Mouse (Mus musculus): ENCODE measurements around the gene Clec10a.
A peak's percentile ranks its signal among the peaks of the same experiment; 100 is the strongest.

- TF ChIP-seq POLR2A (IDR thresholded peaks at IDR 0.05; ENCODE audit: control insufficient read depth, low read depth, low read length): no peak
- peak; percentile 75; the same call in 1 of the 2 replicates for TF ChIP-seq CTCF (IDR thresholded peaks at IDR 0.05; ENCODE audit: control insufficient read depth, insufficient read depth, insufficient replicate concordance, low read depth, low read length)
These were observed 16.3 kb downstream of the Clec10a start for GRCm38 (mm10) chr11:70172298-70172697.
